Mouse (Mus musculus) ZHBTc4 (cell line): ENCODE results near the gene Fkbp6.

Source experiments
- DNase-seq: peaks from one replicate; pipeline ENCODE4 v3.0.0-alpha.2; 2011; ENCODE audit warnings: low read depth, low spot score

Gene Fkbp6

GRCm38 (mm10) chr5:135352995-135353394, 3.2 kb upstream of the Fkbp6 start, which contains the start of gene Trim50:
Gene Trim50, plus strand, starts transcription at chr5:135353295.
- no peak for DNase-seq

GRCm38 (mm10) chr5:135351606-135352005, 1.8 kb upstream of the Fkbp6 start:
- DNase-seq = no peak

GRCm38 (mm10) chr5:135347511-135348011, 2.3 kb downstream of the Fkbp6 start:
- DNase-seq = no peak

GRCm38 (mm10) chr5:135346430-135346829, 3.4 kb downstream of the Fkbp6 start:
- no peak for DNase-seq

- no peak for DNase-seq
Measured at GRCm38 (mm10) chr5:135345989-135346388, 3.9 kb downstream of the Fkbp6 start.

- no peak for DNase-seq
Measured at GRCm38 (mm10) chr5:135337575-135337974, 12.3 kb downstream of the Fkbp6 start.

- DNase-seq = no peak
Measured at GRCm38 (mm10) chr5:135331161-135331560, 18.7 kb downstream of the Fkbp6 start.

- DNase-seq = no peak
Measured at GRCm38 (mm10) chr5:135330201-135330600, 19.6 kb downstream of the Fkbp6 start.

- DNase-seq = no peak
Measured at GRCm38 (mm10) chr5:135329471-135329870, 20.4 kb downstream of the Fkbp6 start.

GRCm38 (mm10) chr5:135326121-135326659, 23.7 kb downstream of the Fkbp6 start:
- DNase-seq = no peak

- no peak for DNase-seq
Measured at GRCm38 (mm10) chr5:135322197-135322596, 27.6 kb downstream of the Fkbp6 start.

GRCm38 (mm10) chr5:135319856-135320255, 30.0 kb downstream of the Fkbp6 start:
- DNase-seq = peak; percentile 33

- no peak for DNase-seq
Measured at GRCm38 (mm10) chr5:135316177-135316576, 33.7 kb downstream of the Fkbp6 start.

GRCm38 (mm10) chr5:135306321-135306965, 43.4 kb downstream of the Fkbp6 start:
- peak; percentile 81 for DNase-seq

- no peak for DNase-seq
Measured at GRCm38 (mm10) chr5:135302454-135302853, 47.4 kb downstream of the Fkbp6 start.

- DNase-seq = no peak
Measured at GRCm38 (mm10) chr5:135301916-135302315, 47.9 kb downstream of the Fkbp6 start.

GRCm38 (mm10) chr5:135292001-135292400, 57.8 kb downstream of the Fkbp6 start:
- DNase-seq = no peak

- peak; percentile 55 for DNase-seq
Measured at GRCm38 (mm10) chr5:135291193-135291592, 58.7 kb downstream of the Fkbp6 start.

GRCm38 (mm10) chr5:135290703-135291102, 59.1 kb downstream of the Fkbp6 start:
- no peak for DNase-seq

- DNase-seq = no peak
Measured at GRCm38 (mm10) chr5:135286926-135287325, 62.9 kb downstream of the Fkbp6 start.

- peak; percentile 80 for DNase-seq
Measured at GRCm38 (mm10) chr5:135286185-135286584, 63.7 kb downstream of the Fkbp6 start.

- DNase-seq = no peak
Measured at GRCm38 (mm10) chr5:135285211-135285610, 64.6 kb downstream of the Fkbp6 start.

GRCm38 (mm10) chr5:135280226-135280625, 69.6 kb downstream of the Fkbp6 start:
- DNase-seq = peak; percentile 50
